ENCODE assay signal across 10 mouse cellular contexts in genomic region chr5:150384272-150385215, GRCm38 (mm10).
DNase-seq lines count a peak whose midpoint lies in the region; ATAC-seq lines count a peak whose summit lies in the region.
"Had no signal": no experiment of that assay in that cellular context is flagged by ENCODE, and none has a peak within 500 bp of the region (broad histone marks: within the 10 kb centered on the region; RNA-seq: fewer than 3 reads in every experiment).

No protein-coding gene starts in this region.

- H3K4me3 ChIP-seq in heart, embryonic 13.5 days, result no peak overlapping the region
- no peak overlapping the region for H3K4me3 ChIP-seq in neural tube, embryonic 13.5 days
- H3K4me3 ChIP-seq in liver, embryonic 13.5 days (replicated peaks), result no peak overlapping the region

- peak overlapping the region; percentile 6 for H3K4me2 ChIP-seq in heart, embryonic 13.5 days
- H3K4me2 ChIP-seq in neural tube, embryonic 13.5 days, result no peak overlapping the region
- H3K4me2 ChIP-seq in liver, embryonic 13.5 days, result no peak overlapping the region

- peak overlapping the region; percentile 11; the same call in 1 of the 2 replicates for H3K9ac ChIP-seq in heart, embryonic 13.5 days
- H3K9ac ChIP-seq in neural tube, embryonic 13.5 days, result no peak overlapping the region
- H3K9ac ChIP-seq in liver, embryonic 13.5 days, result no peak overlapping the region

- no peak for DNase-seq in heart, adult 8-10 months (ENCODE audit: low spot score)
- no peak for DNase-seq in neural tube, embryonic 10.5 days (ENCODE audit: extremely low spot score, low spot score)
- no peak for DNase-seq in liver, embryonic 13.5 days
- DNase-seq in adrenal gland, postnatal 4 days (ENCODE audit: low spot score in 2 of 2), result no peak
- DNase-seq in thymus, postnatal 36 days, result no peak
- DNase-seq in cerebellum, adult 11 months, result no peak

- no peak for ATAC-seq in heart, embryonic 13.5 days (ENCODE audit: extremely low read depth, insufficient number of reproducible peaks, low FRiP score, low TSS enrichment)
- no peak for ATAC-seq in neural tube, embryonic 13.5 days (ENCODE audit: low read depth)
- peak; percentile 68 for ATAC-seq in liver, embryonic 13.5 days (ENCODE audit: low read depth)
- ATAC-seq: inflammation-experienced regulatory T-cells, adult 6 months had no signal

- H3K27ac ChIP-seq in heart, embryonic 13.5 days (replicated peaks), result peak overlapping the region; percentile 79
- peak overlapping the region; percentile 14; the same call in 1 of the 2 replicates for H3K27ac ChIP-seq in neural tube, embryonic 13.5 days (replicated peaks)
- no peak overlapping the region for H3K27ac ChIP-seq in liver, embryonic 13.5 days
- H3K27ac ChIP-seq: macrophage had no signal

- WGBS in heart, embryonic 13.5 days, result 30% methylated on average over 17 of the region's 17 CpGs
- WGBS in neural tube, embryonic 13.5 days, result 73% methylated on average over 17 of the region's 17 CpGs
- 40% methylated on average over 17 of the region's 17 CpGs for WGBS in liver, embryonic 13.5 days (ENCODE audit: insufficient replicate concordance)

- H3K9me3 ChIP-seq in heart, embryonic 13.5 days, result no peaks in the 10 kb centered on the region
- H3K9me3 ChIP-seq in neural tube, embryonic 13.5 days, result no peaks in the 10 kb centered on the region
- no peaks in the 10 kb centered on the region for H3K9me3 ChIP-seq in liver, embryonic 13.5 days (replicated peaks)

- no peaks in the 10 kb centered on the region for H3K27me3 ChIP-seq in heart, embryonic 13.5 days (replicated peaks)
- H3K27me3 ChIP-seq in neural tube, embryonic 13.5 days, result no peaks in the 10 kb centered on the region
- H3K27me3 ChIP-seq in liver, embryonic 13.5 days, result no peaks in the 10 kb centered on the region

- peaks cover 81% of the 10 kb centered on the region for H3K36me3 ChIP-seq in heart, embryonic 13.5 days
- peaks cover 90% of the 10 kb centered on the region for H3K36me3 ChIP-seq in neural tube, embryonic 13.5 days
- no peaks in the 10 kb centered on the region for H3K36me3 ChIP-seq in liver, embryonic 13.5 days

- H3K4me1 ChIP-seq in heart, embryonic 13.5 days, result peaks cover 25% of the 10 kb centered on the region
- no peaks in the 10 kb centered on the region for H3K4me1 ChIP-seq in neural tube, embryonic 13.5 days (replicated peaks)
- H3K4me1 ChIP-seq in liver, embryonic 13.5 days (replicated peaks), result peaks cover 17% of the 10 kb centered on the region
